Mouse (Mus musculus): Measurements from ENCODE around the gene Gm29797.

Gene Gm29797

GRCm38 (mm10) chr2:181693339-181694280 lies 36.8 kb downstream of the Gm29797 start, which contains the start of gene Rgs19:
TSS of gene Rgs19 (minus strand) at chr2:181693977.
- H3K4me1 ChIP-seq (replicated peaks; ENCODE audit: low read depth, low read length): peaks cover 67% of the 10 kb centered on the region
- H3K36me3 ChIP-seq (ENCODE audit: insufficient read depth, low read length): peaks cover 38% of the 10 kb centered on the region
- TF ChIP-seq NANOG (IDR thresholded peaks at IDR 0.05; ENCODE audit: borderline replicate concordance, low read length) (no peak), CTCF (conservative IDR thresholded peaks at IDR 0.05; ENCODE audit: low read length) (no peak), POU5F1 (IDR thresholded peaks at IDR 0.05; ENCODE audit: borderline replicate concordance, low read length) (no peak)
- H3K4me3 ChIP-seq (replicated peaks; ENCODE audit: low read length): peak within 1 kb of the TSS; percentile 86
- no peaks in the 10 kb centered on the region for H3K9me3 ChIP-seq (ENCODE audit: low read length)
- H3K27me3 ChIP-seq (ENCODE audit: insufficient read depth, low read length): peaks cover 53% of the 10 kb centered on the region

DNA sequence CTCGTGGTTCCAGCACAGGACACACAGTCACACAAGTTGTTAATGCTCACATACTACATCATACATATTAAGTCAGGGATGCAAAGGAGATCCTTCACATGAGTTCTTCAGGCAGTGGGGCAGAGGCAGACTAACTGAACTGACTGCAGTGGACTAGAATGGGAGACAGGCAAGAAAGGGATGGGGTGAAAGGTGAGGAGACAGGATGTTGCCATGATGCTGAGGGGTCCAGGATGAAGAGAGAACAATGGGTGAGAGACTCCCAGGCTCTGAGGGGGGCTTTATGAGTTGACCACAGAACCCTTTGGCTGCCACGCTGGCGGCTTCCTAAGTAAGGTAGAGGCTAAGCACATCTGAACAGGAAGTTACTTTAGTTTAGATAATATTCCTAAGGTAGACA lies 37.7 kb downstream of the Gm29797 start:
- TF ChIP-seq CTCF (conservative IDR thresholded peaks at IDR 0.05; ENCODE audit: low read length) (no peak), POU5F1 (IDR thresholded peaks at IDR 0.05; ENCODE audit: borderline replicate concordance, low read length) (no peak), NANOG (IDR thresholded peaks at IDR 0.05; ENCODE audit: borderline replicate concordance, low read length) (no peak)
- H3K9me3 ChIP-seq (ENCODE audit: low read length): no peaks in the 10 kb centered on the region
- H3K36me3 ChIP-seq (ENCODE audit: insufficient read depth, low read length): peaks cover 28% of the 10 kb centered on the region
- peaks cover 60% of the 10 kb centered on the region for H3K4me1 ChIP-seq (replicated peaks; ENCODE audit: low read depth, low read length)
- peak overlapping the region; percentile 86 for H3K4me3 ChIP-seq (replicated peaks; ENCODE audit: low read length)
- peaks cover 53% of the 10 kb centered on the region for H3K27me3 ChIP-seq (ENCODE audit: insufficient read depth, low read length)

- no peak overlapping the region for H3K4me3 ChIP-seq (replicated peaks; ENCODE audit: low read length)
- TF ChIP-seq NANOG (IDR thresholded peaks at IDR 0.05; ENCODE audit: borderline replicate concordance, low read length): no peak
- no peak for TF ChIP-seq POU5F1 (IDR thresholded peaks at IDR 0.05; ENCODE audit: borderline replicate concordance, low read length)
- no peak for TF ChIP-seq CTCF (conservative IDR thresholded peaks at IDR 0.05; ENCODE audit: low read length)
Measured at GRCm38 (mm10) chr2:181695776-181696175, 38.9 kb downstream of the Gm29797 start.

DNA sequence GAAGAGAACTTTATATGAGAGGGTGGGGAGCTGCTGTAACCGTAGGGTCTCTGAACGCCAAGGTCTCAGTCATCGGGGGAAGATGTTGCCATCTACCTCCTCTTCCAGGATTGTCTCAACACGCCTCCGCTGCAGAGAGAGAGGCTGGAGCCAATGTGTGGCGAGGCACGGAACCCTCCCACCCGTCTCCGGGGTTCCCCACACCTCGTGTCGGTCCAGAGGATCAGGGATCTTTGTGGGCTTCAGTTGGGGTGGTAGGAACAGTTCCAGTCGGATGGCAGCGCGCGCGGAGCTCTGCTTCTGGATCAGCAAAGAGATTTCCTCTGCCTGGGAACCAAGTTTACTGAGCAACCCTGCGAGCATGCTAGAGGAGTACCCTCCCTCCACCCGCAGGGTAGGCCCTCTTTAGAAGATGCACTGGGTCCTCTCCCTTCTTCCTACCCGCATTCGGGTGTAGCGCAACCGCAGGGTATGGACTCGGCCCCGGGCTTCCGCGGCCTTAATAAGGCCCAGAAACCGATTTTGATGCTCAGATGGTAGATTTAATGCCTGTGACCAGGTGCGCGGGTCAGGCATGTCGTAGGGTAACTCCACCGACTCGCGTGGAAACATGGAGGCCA lies 40.1 kb downstream of the Gm29797 start:
- H3K27me3 ChIP-seq (ENCODE audit: insufficient read depth, low read length): peaks cover 50% of the 10 kb centered on the region
- TF ChIP-seq NANOG (IDR thresholded peaks at IDR 0.05; ENCODE audit: borderline replicate concordance, low read length): no peak
- TF ChIP-seq CTCF (conservative IDR thresholded peaks at IDR 0.05; ENCODE audit: low read length): no peak
- no peak for TF ChIP-seq POU5F1 (IDR thresholded peaks at IDR 0.05; ENCODE audit: borderline replicate concordance, low read length)
- no peaks in the 10 kb centered on the region for H3K9me3 ChIP-seq (ENCODE audit: low read length)
- H3K4me1 ChIP-seq (replicated peaks; ENCODE audit: low read depth, low read length): peaks cover 42% of the 10 kb centered on the region
- peaks cover 5% of the 10 kb centered on the region for H3K36me3 ChIP-seq (ENCODE audit: insufficient read depth, low read length)
- H3K4me3 ChIP-seq (replicated peaks; ENCODE audit: low read length): peak overlapping the region; percentile 76

More at GRCm38 (mm10) chr2:181695776-181696175, 38.9 kb downstream of the Gm29797 start:
- H3K9me3 ChIP-seq (ENCODE audit: low read length): no peaks in the 10 kb centered on the region
- peaks cover 48% of the 10 kb centered on the region for H3K4me1 ChIP-seq (replicated peaks; ENCODE audit: low read depth, low read length)
- peaks cover 16% of the 10 kb centered on the region for H3K36me3 ChIP-seq (ENCODE audit: insufficient read depth, low read length)
- H3K27me3 ChIP-seq (ENCODE audit: insufficient read depth, low read length): peaks cover 53% of the 10 kb centered on the region

- Histone ChIP-seq H3K36me3 (ENCODE audit: insufficient read depth, low read length) (no peaks in the 10 kb centered on the region), H3K9me3 (ENCODE audit: low read length) (no peaks in the 10 kb centered on the region), H3K4me1 (replicated peaks; ENCODE audit: low read depth, low read length) (peaks cover 31% of the 10 kb centered on the region), H3K27me3 (ENCODE audit: insufficient read depth, low read length) (peaks cover 38% of the 10 kb centered on the region), H3K4me3 (replicated peaks; ENCODE audit: low read length) (peak within 1 kb of the TSS; percentile 76)
- TF ChIP-seq NANOG (IDR thresholded peaks at IDR 0.05; ENCODE audit: borderline replicate concordance, low read length): no peak
- no peak for TF ChIP-seq CTCF (conservative IDR thresholded peaks at IDR 0.05; ENCODE audit: low read length)
- no peak for TF ChIP-seq POU5F1 (IDR thresholded peaks at IDR 0.05; ENCODE audit: borderline replicate concordance, low read length)
Measured at GRCm38 (mm10) chr2:181698241-181698640, 41.4 kb downstream of the Gm29797 start, which contains the start of gene Lkaaear1. TSS of gene Lkaaear1 (minus strand) at chr2:181698442.

- Histone ChIP-seq H3K4me1 (replicated peaks; ENCODE audit: low read depth, low read length) (no peaks in the 10 kb centered on the region), H3K4me3 (replicated peaks; ENCODE audit: low read length) (no peak overlapping the region), H3K9me3 (ENCODE audit: low read length) (no peaks in the 10 kb centered on the region), H3K27me3 (ENCODE audit: insufficient read depth, low read length) (0 out of 2 replicates have a peak, but pooled peaks cover 2% of the 10 kb centered on the region), H3K36me3 (ENCODE audit: insufficient read depth, low read length) (no peaks in the 10 kb centered on the region)
- TF ChIP-seq NANOG (IDR thresholded peaks at IDR 0.05; ENCODE audit: borderline replicate concordance, low read length) (no peak), POU5F1 (IDR thresholded peaks at IDR 0.05; ENCODE audit: borderline replicate concordance, low read length) (no peak), CTCF (conservative IDR thresholded peaks at IDR 0.05; ENCODE audit: low read length) (peak; percentile 40)
Measured at GRCm38 (mm10) chr2:181706668-181707067, 49.8 kb downstream of the Gm29797 start.

Measured in E14TG2a.4 (cell line).